Mouse (Mus musculus) gastrocnemius, adult 2 months (tissue): ENCODE results near the gene Chd4. TPM values are rescaled to one million over a fixed set of nuclear protein-coding genes. Genes with fewer than 3 reads are reported as not detected.

Source experiments
- DNase-seq: peaks from one replicate; pipeline ENCODE4 v3.0.0; 2022
- H3K27ac ChIP-seq: fragments of 200-600 bp; 2 replicates; pipeline ENCODE4 v1.8.1; 2022; ENCODE audit warnings: mild to moderate bottlenecking
- H3K4me3 ChIP-seq: fragments of 200-600 bp; 2 replicates; pipeline ENCODE4 v1.8.1; 2022; ENCODE audit warnings: mild to moderate bottlenecking, moderate library complexity
- CTCF ChIP-seq: fragments of 200-600 bp; IDR thresholded peaks from 2 replicates; pipeline ENCODE4 v1.8.1; 2022; ENCODE audit warnings: antibody characterized with exemption, mild to moderate bottlenecking, moderate library complexity
- intact Hi-C: fragments of 180-260 bp; cut with DNase I; formaldehyde crosslinking; loops from one replicate; pipeline ENCODE4 v1.15.1; 2025
- total RNA-seq, 2 experiments: library from RNA; stranded (reverse); gene quantifications; 2 replicates each; pipeline ENCODE4 v1.2.3; 2021

Chd4 gene
- total RNA-seq, 2 experiments from 2014 or later = 68.8 to 71.2 TPM

DNA sequence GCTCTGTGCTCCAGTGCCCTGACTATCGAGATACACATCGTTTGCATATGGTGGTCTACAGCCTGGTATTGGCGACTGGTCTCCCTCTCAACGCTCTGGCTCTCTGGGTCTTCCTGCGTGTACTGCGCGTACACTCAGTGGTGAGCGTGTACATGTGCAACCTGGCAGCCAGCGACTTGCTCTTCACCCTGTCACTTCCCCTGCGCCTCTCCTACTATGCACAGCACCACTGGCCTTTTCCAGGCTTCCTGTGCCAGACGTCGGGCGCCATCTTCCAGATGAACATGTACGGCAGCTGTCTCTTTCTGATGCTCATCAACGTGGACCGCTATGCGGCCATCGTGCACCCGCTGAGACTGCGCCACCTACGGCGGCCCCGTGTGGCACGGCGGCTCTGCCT, 14.4 kb upstream of the Chd4 start:
- TF ChIP-seq CTCF = no peak
- no peak for DNase-seq
- Histone ChIP-seq H3K27ac (peak overlapping the region; percentile 71), H3K4me3 (peak overlapping the region; percentile 73)
- intact Hi-C loops = loop anchor here (5.0 kb wide), 1 partner anchor 164 kb away; no protein-coding TSS in a partner anchor

DNA sequence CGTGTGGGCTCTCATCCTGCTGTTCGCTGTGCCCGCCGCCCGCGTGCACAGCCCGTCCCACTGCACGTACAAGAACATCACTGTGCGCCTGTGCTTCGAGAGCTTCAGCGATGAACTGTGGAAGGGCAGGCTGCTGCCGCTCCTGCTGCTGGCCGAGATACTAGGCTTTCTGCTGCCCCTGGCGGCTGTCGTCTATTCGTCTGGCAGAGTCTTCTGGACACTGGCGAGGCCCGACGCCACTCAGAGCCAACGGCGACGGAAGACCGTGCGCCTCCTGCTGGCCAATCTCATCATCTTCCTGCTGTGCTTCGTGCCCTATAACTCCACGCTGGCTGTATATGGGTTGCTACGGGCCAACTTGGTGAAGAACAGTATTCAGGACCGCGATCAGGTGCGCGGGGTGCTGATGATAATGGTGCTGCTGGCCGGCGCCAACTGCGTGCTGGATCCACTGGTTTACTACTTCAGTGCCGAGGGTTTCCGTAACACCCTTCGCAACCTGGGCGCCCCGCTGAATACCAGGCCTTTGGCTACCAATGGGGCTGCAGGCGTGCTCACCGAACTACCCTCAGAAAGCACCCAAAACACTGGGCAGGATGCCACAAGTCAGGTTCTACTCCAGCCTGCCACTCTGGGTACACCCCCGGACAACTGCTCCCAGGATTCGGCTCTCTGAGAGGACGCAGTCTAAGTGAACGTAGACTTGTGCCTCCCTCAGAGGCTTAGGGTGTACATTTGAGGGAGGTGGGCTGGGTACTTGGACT, 13.8 kb upstream of the Chd4 start:
- peak overlapping the region; percentile 71 for H3K27ac ChIP-seq
- H3K4me3 ChIP-seq = peak overlapping the region; percentile 73
- TF ChIP-seq CTCF = peak; percentile 91
- intact Hi-C loops = loop anchor here (5.0 kb wide), 1 partner anchor 165 kb away; no protein-coding TSS in a partner anchor
- DNase-seq = peak; percentile 95

DNA sequence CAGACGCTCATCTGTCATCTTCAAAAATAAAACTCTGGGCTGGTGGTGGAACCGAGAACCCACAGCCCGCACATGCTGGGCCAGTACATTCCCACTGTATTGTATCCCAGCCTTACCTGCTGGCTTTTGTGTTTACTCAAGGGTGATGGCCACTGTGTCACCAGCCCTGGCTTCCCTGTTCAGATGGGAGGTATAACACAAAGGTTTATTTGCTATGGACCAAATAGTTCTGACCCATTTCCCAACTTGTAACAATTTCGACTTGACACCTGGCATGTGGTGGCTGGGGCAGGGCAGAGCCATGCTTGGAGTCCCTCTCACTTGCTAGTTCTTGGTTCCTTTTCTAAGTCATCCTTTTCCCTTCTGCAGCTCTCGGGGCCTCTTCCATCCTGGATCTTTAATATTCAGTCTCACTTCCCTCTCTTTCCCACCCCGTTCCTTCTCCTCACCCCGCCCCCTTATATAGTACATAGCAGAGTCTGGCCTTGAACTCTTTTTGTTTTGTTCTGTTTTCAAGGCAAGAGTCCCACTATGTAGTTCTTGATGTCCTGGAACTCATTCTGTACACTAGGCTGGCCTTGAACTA, 12.9 kb upstream of the Chd4 start:
- Histone ChIP-seq H3K4me3 (no peak overlapping the region), H3K27ac (no peak overlapping the region)
- TF ChIP-seq CTCF = no peak
- no peak for DNase-seq
- intact Hi-C loops = loop anchor here (5.0 kb wide), 1 partner anchor 166 kb away; no protein-coding TSS in a partner anchor

DNA sequence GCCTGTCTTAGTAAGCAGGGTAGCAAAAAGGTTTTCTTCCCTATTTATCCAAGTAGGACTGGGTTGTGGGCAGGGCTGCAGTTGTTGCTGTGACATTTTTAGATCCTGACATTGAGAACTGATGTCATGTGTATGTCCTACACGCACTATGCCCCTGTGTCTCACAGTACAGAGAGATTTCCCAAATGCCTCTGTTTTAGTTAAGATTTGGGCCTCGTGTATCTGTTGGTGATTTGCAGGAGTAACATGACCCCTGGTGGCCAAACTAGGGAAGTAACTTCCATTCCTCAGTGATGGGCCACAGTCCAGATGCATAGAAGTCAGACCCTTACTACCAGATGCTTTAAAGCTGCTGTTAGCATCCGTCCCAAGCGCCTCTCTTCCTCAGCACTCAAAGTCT, 11.4 kb upstream of the Chd4 start:
- Histone ChIP-seq H3K27ac (no peak overlapping the region; the same call in 1 of the 2 replicates), H3K4me3 (no peak overlapping the region)
- DNase-seq = peak; percentile 45
- intact Hi-C loops = loop anchor here (1.0 to 5.0 kb wide), 3 partner anchors 38 to 182 kb away; no protein-coding TSS in a partner anchor
- peak; percentile 87 for TF ChIP-seq CTCF

DNA sequence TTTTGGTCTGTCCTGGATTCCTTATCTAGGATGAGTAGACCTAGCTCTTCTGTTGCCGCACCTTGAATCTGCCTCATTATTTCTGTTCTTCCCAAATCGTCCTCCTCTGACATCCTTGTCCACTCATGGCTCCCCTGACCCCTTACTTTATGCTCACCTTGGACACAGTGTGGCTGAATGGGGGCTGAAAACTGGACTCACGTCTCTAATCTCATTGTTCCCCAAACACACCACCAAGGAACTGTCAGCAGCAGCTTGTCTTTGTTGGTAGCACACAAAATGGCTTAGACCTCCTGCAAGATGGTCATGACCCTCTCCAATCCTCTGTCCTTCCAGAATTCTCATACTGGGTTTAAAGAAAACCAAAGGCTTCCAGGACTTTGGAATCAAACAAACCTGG, 7.8 kb upstream of the Chd4 start:
- TF ChIP-seq CTCF = no peak
- Histone ChIP-seq H3K4me3 (no peak overlapping the region), H3K27ac (peak overlapping the region; percentile 89)
- intact Hi-C loops = no loop called here
- no peak for DNase-seq

DNA sequence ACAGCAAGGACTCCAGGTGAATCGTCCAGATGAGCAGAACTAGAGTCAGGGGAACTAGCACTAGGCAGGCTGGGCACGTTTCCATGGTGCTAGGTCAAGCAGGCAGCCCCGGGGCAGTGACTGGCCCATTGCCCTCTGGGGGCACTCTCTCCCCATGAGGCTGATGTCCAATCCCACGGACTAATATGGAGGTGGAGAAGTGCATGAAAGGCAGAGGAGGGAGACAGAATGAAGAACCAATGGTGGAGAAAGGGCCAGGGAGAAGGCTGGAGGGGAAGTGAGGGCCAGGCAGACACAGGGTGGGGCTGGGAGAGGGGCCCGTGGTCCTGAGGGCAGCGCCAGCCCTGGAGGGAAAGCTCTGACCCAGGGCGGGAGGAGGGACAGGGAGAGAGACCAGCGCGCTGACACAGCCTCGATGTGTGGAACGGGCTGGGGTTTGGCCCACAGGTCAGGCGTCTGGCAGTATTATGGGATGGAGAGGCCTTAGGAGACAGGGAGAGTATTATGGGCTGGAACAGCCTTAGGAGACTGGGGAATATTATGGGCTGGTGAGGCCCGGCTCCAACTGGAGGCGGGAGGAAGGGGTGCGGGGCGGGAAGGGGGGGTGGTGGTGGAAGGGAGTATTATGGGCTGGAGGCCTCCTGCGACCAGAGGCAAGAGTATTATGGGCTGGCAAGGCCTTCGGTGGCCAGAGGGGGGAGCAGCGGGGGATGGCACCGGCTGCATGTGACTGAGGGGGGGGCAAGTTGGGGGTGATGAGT, 7.0 kb upstream of the Chd4 start:
- Histone ChIP-seq H3K27ac (peak overlapping the region; percentile 89), H3K4me3 (peak overlapping the region; percentile 63)
- intact Hi-C loops = no loop called here
- peak; percentile 83 for DNase-seq
- TF ChIP-seq CTCF = no peak

DNA sequence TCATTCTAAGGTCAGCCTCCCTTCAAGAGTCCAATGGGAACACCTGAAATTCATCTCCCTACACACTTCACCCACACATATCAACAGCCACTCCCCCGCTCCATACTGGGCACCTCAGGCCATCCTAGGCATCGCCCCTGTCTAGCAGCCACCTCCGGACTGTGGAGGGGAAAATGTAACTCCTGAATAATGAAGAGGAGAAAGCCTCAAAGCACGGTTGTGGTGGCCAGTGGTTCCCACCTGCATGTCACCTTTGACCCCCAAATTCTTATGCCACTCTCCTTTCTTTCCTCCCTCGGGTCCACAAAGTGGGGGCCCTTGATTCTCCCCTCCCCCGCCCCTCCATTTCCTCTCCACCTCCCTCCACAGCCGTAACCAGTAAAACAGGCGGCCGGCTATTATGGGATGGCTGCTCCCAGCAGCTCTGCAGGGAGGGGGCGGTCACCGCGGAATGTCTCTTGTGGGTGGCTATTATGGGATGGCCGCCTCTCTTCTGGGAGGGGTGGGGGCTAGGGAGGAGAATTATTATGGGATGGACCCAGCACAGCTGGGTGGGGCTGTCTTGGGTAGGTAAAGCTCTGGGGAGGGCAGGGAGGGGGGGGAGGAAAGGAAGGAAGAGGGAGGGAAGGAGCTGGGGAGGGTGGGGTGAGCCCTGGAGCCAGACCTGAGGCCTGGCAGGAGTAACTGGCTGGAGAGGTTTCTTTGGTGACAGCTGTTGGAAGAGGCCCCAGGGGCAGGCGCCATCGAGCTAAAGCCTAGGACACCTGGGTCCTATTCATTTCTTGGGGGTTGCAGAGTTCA, 6.1 kb upstream of the Chd4 start:
- no peak for TF ChIP-seq CTCF
- H3K27ac ChIP-seq = peak overlapping the region; percentile 89
- peak; percentile 87 for DNase-seq
- intact Hi-C loops = no loop called here
- H3K4me3 ChIP-seq = peak overlapping the region; percentile 63

DNA sequence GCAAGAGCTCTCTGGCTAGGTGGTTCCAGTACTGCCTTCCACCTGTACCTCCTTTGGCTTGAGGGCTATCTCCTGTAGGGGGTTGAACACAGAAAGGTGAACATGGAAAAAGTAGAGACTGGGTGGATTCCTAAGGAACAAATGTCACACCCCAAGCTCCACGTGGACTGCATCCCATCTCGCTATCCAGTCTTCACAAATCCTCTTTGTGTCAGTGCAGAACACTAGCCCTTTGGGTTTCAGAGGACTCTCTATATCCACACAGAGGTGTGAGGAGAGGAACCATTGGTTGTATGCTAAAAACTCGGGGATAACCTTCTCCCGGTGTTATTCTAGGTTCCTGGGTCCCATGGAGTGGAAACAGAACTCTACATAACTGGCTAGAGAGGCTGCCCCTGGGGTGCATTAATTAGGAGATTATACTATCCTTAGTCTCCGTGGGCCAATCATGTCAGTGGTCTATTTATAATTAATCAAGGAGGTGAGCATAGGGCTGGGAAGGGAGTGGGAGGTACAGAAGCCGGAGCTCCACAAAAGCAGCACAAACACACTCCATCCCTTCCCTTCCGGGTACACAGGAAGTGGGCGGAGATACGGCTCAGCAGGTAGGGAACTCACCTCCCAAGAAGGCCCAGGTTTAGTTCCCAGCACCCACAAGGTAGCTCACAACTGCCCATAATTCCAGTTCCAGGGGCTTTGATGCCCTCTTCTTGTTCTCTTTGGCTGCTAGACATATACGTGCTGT, 5.3 kb upstream of the Chd4 start:
- peak overlapping the region; percentile 63 for H3K4me3 ChIP-seq
- DNase-seq = no peak
- intact Hi-C loops = no loop called here
- peak overlapping the region; percentile 89 for H3K27ac ChIP-seq
- TF ChIP-seq CTCF = no peak

DNA sequence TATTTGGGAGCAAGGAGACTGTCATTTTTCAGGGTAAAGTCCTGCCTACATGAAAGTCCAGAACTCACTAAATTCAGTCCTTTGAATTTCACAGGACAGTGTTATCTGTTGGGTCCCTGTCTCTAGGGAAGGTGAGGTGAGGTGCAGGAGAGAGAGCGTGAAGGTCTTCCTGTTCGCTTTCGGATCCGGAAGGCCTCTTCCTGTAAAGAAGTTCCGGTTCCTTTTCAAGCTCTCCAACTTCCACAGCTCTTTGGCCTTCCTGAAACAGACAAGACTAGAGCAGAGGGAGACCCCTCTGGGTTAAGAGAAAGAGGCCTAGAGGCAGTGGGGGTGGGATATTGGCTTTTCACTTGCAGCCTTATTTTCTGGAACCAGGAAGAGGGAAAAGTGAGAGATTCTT, 3.4 kb upstream of the Chd4 start:
- DNase-seq = no peak
- Histone ChIP-seq H3K4me3 (no peak overlapping the region), H3K27ac (peak overlapping the region; percentile 46; the same call in 1 of the 2 replicates)
- intact Hi-C loops = no loop called here
- TF ChIP-seq CTCF = no peak

DNA sequence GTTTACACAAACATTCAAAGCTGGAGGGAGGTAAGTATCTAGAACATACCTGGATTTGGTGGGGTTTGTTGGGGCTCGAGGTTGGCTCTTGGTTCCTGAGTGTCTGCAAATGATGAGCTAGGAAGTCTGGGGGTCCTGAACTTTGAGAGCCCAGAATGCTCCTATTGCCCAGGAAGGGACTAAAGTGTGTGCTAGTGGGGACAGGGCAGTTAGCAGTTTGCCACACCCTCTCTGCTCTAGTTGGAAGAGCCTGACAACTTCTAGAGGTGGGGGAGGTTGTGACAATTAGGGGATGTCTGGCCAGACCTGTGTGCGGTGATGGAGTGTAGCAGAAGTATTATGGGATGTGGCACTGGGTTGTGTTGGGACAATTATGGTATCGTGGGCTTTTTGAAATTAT, 938 bp upstream of the Chd4 start:
- intact Hi-C loops = loop anchor here (5.0 kb wide), 1 partner anchor 37 kb away; the partner anchor contains the start of gene Nop2
- TF ChIP-seq CTCF = no peak
- H3K4me3 ChIP-seq = no peak overlapping the region
- H3K27ac ChIP-seq = peak overlapping the region; percentile 94
- DNase-seq = no peak

DNA sequence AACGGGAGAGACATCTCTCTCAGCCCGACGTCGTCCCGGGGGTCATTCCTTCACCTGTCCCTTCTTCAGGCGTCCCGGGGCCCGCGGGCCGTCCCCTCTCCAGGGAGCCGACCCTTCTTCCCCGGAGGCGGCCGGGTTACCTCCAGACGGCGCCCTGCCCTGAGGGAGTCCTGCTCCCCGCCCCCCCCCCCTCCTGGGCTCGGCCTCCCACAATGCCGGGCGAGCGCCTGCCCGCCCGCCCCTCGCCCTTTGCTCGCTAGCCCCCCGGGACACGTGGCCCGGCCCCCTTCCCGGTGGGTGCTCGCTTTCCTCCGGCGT, 457 bp downstream of the Chd4 start:
- intact Hi-C loops = loop anchor here (5.0 kb wide), 1 partner anchor 36 kb away; the partner anchor contains the start of gene Nop2
- Histone ChIP-seq H3K4me3 (peak overlapping the region; percentile 98), H3K27ac (peak overlapping the region; percentile 94)
- no peak for DNase-seq
- no peak for TF ChIP-seq CTCF
